Mouse (Mus musculus): ENCODE data around the gene Camk2g.
"Not testable (repeated sequence)": the region's sequence is repeated elsewhere in the genome, so short reads cannot be mapped to it uniquely, and the experiment has no call there.

Camk2g gene

DNA sequence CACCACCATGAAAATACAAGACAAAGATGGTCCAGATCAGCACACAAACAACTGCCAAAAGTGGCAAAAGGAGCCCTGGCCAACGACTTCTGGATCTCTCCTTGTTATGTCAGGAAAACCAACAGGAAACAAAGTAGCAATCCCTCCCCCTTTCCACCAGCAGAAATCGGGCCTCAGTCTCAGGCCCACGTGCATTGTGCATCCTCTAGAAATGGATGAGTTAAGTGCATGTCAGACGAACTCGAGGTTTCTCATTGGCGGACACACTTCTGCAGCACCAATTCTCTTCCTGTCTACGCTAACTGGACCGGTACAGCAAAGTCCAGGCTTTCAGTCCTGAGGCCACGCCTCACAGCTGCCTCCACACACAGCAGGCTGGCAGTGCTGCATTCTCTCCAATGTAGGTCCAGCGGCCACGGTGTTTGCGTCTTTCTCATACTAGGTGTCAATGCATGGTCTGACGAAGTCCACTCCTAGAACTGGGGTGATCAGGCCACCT is 57.9 kb downstream of the Camk2g start:
- peak; percentile 94 for DNase-seq

DNA sequence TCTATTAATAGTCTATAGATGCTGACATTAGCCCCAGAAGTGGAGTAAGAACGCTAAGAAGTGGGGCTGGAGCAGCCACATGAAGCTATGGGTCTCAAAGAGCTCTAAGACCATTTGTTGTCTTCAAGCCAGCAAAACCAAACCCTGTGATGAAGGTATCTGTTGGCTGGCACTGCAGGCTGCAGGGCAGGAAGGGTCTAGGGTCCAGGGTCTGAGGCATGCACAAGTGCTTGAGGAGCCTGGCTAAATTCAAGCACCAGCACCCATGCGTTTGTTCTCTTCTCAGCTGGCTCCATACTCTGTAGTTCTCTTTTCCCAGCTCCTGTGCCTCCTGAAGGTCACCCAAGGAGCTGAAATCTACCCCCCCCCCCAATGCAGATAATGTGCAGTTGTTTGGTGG is 58.8 kb downstream of the Camk2g start:
- DNase-seq = peak; percentile 92

- peak; percentile 99 for DNase-seq
These were observed 59.7 kb downstream of the Camk2g start, which contains the start of gene Ndst2 for GRCm38 (mm10) chr14:20733952-20734774. Gene Ndst2 (minus strand): TSS chr14:20734562.

GRCm38 (mm10) chr14:20733041-20733951 is 60.6 kb downstream of the Camk2g start:
- DNase-seq = peak; percentile 92

DNA sequence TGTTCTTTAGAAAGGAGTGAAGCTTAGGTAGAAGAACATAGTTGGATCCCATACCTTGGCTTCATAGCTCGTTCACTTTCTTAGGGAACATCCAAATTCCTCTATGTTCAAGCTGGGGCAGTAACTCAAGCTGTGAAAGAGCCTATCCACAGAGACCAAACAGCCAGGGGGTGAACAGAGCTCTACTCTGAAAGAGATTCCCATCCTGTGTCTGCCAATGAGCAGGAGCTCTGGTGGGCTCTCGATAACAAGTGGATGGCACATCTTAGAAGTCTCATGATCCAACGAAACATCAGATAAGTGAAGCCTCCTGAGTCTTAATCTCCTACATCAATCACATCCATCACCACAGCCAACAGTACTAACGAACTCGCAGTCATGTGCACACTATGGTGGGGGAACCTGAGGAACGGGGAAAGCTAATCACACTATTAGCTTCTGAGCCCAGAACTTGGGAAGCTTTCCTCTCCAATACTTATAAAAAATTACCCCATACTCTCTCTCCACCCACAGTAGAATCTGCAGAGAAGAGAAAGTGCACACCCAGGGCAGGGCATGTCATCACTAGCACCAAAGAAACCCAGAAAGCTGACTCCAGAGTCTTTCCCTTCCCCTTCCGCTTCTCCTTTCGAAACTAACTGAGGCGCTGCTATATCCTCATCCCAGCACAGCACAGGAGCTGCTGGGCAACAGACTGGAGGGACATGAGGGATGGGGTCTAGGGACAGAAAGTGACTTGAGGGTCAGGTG is 62.9 kb downstream of the Camk2g start:
- peak; percentile 94 for DNase-seq

DNA sequence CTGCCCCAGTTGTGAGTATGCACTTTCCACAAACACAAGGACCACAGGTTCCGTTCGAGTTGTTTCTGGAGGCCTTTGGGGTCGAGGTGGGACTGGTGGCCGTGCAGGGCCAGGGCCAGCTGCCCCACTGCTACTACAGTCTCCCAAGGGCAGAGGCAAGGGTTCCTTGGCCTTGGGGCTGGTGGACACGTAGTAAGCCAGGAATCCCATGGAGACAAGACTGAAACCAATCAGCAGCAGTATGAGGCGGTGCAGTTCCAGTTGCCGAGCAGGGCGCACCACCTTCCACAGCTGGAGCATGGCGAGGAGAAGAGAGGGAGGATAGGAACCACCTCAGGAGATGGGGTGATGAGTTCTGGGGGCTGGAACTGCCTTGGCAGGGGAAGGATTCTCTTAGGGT is 64.0 kb downstream of the Camk2g start:
- DNase-seq = no peak

DNA sequence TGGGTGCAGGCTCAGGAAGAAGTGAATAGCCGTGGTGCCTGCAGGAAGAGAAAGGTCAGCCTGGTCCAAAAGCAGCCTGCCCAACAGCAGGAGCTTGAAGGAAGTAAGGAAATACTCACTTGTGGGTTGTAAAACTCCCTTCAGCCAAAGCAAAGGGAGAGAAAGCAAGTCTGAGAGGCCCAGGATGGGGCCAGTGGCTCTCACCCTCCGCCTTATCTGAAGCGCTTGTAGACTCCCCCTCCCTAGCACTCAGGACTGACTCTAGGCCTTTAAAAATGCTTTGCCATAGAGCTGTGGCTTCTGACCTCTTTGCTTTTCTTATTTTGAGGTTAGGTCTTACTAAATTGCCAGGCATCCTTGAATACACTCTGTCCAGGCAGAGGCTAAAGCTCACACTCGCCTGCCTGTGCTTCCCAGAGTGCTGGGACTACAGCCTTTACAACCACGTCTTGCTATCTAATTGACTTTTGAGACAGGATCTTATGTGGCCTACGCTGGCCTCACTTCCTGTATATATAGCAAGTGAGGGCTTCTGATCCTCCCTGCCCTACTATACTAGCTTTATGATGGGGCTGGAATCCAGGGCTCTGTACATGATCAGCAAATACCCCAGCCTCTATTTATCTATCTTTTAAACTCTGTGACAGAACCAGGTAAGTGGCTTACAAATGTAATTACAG is 68.1 kb downstream of the Camk2g start:
- no peak for DNase-seq

- peak; percentile 95 for DNase-seq
These were observed 69.8 kb downstream of the Camk2g start for GRCm38 (mm10) chr14:20724043-20724442.

GRCm38 (mm10) chr14:20723006-20723405 is 70.9 kb downstream of the Camk2g start:
- DNase-seq = no peak

DNA sequence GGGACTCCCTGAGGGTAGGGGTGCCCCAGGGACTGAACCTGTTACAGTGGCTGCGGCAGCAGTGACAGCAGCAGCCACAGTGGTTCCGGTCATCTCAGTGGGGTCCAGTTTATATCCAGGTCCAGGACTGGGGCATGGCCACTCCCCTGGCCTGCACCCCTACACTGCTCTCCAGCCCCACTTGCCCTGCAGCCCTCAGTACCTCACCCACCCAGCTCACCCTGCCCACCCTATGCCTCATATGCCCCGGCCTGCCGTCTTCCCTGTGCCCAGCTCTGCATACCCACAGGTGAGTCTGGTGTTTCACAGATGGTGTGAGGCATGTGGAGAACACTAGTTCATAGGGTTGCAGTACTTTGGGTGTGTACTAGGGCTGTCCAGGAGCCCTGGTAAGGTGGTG is 72.5 kb downstream of the Camk2g start:
- peak; percentile 91 for DNase-seq

- DNase-seq = peak; percentile 90
These were observed 74.1 kb downstream of the Camk2g start for GRCm38 (mm10) chr14:20719767-20720166.

GRCm38 (mm10) chr14:20718443-20718842 is 75.4 kb downstream of the Camk2g start:
- DNase-seq = peak; percentile 91

DNA sequence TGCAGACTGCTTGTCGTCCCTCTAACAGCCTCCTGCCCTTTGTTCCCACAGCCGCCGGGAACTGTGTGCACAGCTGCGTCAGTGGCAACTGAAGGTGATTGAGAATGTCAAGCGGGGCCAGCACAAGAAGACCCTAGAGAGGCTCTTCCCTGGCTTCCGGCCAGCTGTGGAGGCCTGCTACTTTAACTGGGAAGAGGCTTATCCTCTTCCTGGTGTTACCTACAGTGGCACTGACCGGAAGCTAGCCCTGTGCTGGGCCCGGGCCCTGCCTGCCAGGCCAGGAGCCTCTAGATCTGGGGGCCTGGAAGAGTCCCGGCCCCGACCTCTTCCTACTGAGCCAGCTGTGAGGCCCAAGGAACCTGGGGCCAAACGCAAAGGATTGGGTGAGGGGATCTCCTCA is 80.1 kb downstream of the Camk2g start:
- DNase-seq = peak; percentile 90

DNA sequence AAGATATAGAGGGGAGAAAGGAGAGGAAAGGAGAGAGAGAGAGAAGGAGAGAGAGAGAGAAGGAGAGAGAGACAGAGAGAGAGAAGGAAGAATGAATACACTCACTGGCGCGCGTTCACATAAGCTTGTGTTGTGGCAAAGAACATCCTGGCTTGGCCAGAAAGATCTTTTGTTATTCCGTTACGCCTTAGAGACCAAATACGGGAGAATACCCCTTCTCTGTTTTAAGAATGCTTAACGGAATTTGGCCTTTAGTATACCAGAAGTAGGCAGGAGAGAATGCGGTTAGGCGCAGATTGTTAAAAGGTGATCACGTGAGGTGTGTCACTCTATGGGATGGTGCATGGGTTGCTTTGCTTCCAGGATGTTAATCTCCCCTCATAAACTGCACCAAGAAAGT is 85.6 kb downstream of the Camk2g start:
- DNase-seq = no peak

DNA sequence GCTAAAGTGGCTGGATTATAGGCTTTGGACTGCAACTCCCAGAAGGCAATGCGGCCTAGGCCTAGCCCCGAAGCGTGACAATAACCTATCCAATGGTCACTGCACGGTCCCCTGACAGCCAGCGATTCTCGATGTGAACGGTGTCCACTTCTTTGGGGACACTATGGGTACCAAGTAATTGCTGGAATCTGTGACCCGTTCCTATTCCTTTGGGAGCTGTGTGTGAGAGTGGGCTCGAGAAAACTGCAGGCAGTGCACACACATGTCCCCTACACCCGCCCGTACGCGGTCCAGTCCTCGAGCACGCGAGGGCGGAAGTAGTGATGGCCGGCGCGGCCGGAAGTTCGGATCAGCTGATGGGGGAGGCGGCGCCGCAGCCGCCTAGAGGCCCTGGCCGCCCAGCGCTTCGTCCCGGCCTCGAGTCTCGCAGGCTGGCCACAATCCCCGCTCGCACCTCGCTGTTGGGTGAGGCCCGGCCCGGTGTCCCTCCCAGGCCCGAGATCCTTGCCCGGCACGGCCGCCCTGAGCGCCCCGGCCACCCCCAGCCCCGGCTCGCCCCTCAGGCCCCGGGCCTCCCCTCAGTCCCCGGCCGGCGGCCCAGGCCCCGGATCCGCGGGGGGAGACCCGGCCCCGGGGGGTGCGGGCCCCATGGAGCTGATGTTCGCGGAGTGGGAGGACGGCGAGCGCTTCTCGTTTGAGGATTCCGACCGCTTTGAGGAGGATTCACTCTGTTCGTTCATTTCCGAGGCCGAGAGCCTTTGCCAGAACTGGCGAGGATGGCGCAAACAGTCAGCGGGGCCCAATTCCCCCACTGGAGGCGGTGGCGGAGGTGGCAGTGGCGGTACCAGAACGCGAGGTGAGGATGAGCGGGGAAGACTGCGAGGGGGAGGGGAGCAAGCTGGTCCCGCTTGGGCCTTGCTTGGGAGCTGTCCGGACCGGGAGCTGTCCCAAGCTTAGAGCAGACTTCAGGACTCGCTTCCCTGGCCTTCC is 86.4 kb downstream of the Camk2g start, which contains the start of gene Zswim8:
Gene Zswim8 (plus strand): TSS at position 352 of the 990 bp plus-strand sequence.
- DNase-seq = peak; percentile 99

GRCm38 (mm10) chr14:20703461-20703860 is 90.4 kb downstream of the Camk2g start:
- DNase-seq = not testable (repeated sequence)

GRCm38 (mm10) chr14:20702741-20703381 is 91.0 kb downstream of the Camk2g start, which contains the start of gene Chchd1:
Gene Chchd1 (plus strand): TSS chr14:20703006.
- peak; percentile 99 for DNase-seq

DNA sequence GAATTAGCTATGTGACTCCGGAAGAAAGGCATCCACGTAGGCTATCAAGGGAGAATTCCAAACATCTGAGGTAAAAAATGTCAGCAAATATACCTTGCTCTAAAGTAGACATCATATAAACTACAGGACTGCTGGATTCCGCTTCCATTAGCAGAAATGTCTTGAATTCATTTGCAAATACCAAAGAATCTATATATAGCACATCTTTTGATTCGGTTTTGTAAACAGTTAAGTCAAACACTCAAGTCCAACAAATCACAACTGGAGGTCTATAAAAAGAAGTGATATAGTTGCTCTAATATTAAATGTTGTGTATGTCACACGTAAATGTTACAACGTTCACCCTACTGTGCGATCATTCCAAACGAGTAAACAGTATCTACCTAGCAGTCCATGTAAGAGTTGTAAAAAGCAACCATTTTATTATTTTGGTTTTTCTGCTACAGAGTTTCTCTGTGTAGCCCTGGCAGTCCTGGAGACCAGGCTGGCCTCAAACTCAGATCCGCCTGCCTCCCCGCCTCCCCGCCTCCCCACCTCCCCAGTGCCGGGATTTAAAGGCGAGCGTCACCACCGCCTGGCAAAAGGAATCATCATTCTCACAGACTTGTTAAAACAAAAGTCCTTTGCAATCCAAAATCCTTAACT is 91.7 kb downstream of the Camk2g start:
- DNase-seq = no peak

GRCm38 (mm10) chr14:20701554-20701953 is 92.3 kb downstream of the Camk2g start:
- DNase-seq = no peak

DNA sequence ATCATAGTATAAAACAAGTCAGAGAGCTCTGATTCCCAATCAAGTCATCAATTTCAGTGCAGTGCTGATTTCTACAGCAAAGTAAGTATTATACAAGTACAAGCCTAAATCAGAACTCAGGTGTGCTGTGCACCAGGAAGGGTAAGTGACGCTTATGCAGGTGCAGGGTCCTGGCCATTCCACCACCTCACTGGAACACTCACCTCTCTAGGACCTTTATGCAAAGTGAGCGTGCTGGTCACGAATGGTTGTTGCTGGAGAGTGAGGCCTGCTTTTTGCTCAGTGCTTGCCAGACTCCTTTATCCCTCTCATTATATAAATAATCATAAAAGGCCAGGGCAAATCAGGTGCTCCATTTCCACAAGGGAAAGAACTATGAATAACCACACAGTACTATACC is 93.5 kb downstream of the Camk2g start:
- DNase-seq = peak; percentile 86

Measured in heart, adult 11 months (tissue).